Mouse (Mus musculus) midbrain, embryonic 11.5 days (tissue): ENCODE results near the gene Ttc7. TPM values are rescaled to one million over a fixed set of nuclear protein-coding genes. Genes with fewer than 3 reads are reported as not detected.

Experiments used
- polyA plus RNA-seq: library from polyadenylated mRNA; unstranded; fragments of >200 nt; fragmentation: Nextera tagmentation; extraction: Ambion mirVana; gene quantifications from 2 replicates; pipeline ENCODE4 v1.2.1, GENCODE M21; 2014

Ttc7 gene
- polyA plus RNA-seq, 1 experiment from 2014 or later: 3.0 TPM

Other genes starting within 250 kb of the Ttc7 start
- gene Socs5, start 175.2 kb upstream of the Ttc7 start, polyA plus RNA-seq: 13.0 and 15.5 TPM in 2 replicates
- gene Mcfd2, start 17.0 kb upstream of the Ttc7 start, polyA plus RNA-seq: 72.9 and 75.0 TPM in 2 replicates
- gene Stpg4, start 144.9 kb downstream of the Ttc7 start, polyA plus RNA-seq: not detected in 2 replicates
- 1,326 and 1,445 TPM in 2 replicates for gene Calm2, start 164.0 kb downstream of the Ttc7 start, polyA plus RNA-seq